Mouse (Mus musculus) naive thymus-derived CD4-positive, alpha-beta T cell, adult 2 months (primary cell): ENCODE measurements at regions not wholly inside any gene's neighbourhood (a gene's known extent, or its start where the extent isn't known, plus 50 kb on each side); places are given as distances from the start of the nearest gene placed in this dataset.
A peak's percentile ranks its signal among the peaks of the same experiment; 100 is the strongest.

Experiments
- DNase-seq: peaks from one replicate; pipeline ENCODE4 v3.0.0-alpha.2; 2011; ENCODE audit warnings: low read depth

- no peak for DNase-seq
Measured at GRCm38 (mm10) chr8:50387189-50387588, 1543.4 kb upstream of the Tenm3 start.

- DNase-seq, result no peak
Measured at GRCm38 (mm10) chr8:50383697-50384096, 1539.9 kb upstream of the Tenm3 start.

- no peak for DNase-seq
Measured at GRCm38 (mm10) chr8:50379745-50380144, 1536.0 kb upstream of the Tenm3 start.

- DNase-seq, result no peak
Measured at GRCm38 (mm10) chr8:50373790-50374189, 1530.0 kb upstream of the Tenm3 start.

- DNase-seq, result no peak
Measured at GRCm38 (mm10) chr8:50326485-50326884, 1482.7 kb upstream of the Tenm3 start.

- DNase-seq, result no peak
Measured at GRCm38 (mm10) chr8:50321356-50321963, 1477.7 kb upstream of the Tenm3 start.

GRCm38 (mm10) chr8:50316641-50317040 lies 1472.9 kb upstream of the Tenm3 start:
- no peak for DNase-seq

GRCm38 (mm10) chr8:50310308-50310707 lies 1466.6 kb upstream of the Tenm3 start:
- DNase-seq, result no peak

GRCm38 (mm10) chr8:50300316-50300715 lies 1456.6 kb upstream of the Tenm3 start:
- DNase-seq, result no peak

GRCm38 (mm10) chr8:50293501-50293900 lies 1449.8 kb upstream of the Tenm3 start:
- peak; percentile 2 for DNase-seq

- peak; percentile 1 for DNase-seq
Measured at GRCm38 (mm10) chr8:50292158-50292557, 1448.4 kb upstream of the Tenm3 start.

GRCm38 (mm10) chr8:50276346-50276745 lies 1432.6 kb upstream of the Tenm3 start:
- no peak for DNase-seq

GRCm38 (mm10) chr8:50264757-50265156 lies 1421.0 kb upstream of the Tenm3 start:
- no peak for DNase-seq
